Mouse (Mus musculus) gastrocnemius, postnatal 14 days (tissue): ENCODE data around the gene Xrcc5. TPM values are rescaled to one million over a fixed set of nuclear protein-coding genes. Genes with fewer than 3 reads are reported as not detected.

Experiments used
- DNase-seq: peaks from one replicate; pipeline ENCODE4 v3.0.0; 2021; ENCODE audit warnings: mixed read lengths
- intact Hi-C: fragments of 180-260 bp; cut with DNase I; formaldehyde crosslinking; loops from one replicate; pipeline ENCODE4 v1.15.1; 2025; ENCODE audit warnings: low total_unique reads
- total RNA-seq, 2 experiments: library from RNA; stranded (reverse); gene quantifications; 2 replicates each; pipeline ENCODE4 v1.2.3; 2021

Xrcc5 gene
- total RNA-seq, 2 experiments from 2014 or later: 19.3 to 20.9 TPM

DNA sequence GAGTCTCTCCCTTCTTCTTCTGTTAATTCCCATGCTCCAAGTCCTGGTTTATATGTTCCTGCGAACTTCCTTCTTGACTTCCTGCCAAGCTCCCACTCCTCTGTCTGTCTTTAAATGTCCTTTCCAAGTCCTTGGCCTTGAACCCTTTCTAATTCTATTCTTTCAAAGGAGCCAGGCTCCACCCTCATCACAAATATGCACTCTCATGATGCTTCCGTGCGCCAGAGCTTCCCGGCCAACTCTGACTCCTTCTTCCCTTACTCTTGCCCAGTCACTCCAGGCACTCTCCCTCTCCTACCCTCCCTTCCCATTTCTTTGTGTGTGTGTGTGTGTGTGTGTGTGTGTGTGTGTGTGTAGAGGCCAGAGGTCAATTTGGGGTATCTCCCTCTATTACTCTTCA is 70.9 kb downstream of the Xrcc5 start:
- intact Hi-C loops: no loop called here

DNA sequence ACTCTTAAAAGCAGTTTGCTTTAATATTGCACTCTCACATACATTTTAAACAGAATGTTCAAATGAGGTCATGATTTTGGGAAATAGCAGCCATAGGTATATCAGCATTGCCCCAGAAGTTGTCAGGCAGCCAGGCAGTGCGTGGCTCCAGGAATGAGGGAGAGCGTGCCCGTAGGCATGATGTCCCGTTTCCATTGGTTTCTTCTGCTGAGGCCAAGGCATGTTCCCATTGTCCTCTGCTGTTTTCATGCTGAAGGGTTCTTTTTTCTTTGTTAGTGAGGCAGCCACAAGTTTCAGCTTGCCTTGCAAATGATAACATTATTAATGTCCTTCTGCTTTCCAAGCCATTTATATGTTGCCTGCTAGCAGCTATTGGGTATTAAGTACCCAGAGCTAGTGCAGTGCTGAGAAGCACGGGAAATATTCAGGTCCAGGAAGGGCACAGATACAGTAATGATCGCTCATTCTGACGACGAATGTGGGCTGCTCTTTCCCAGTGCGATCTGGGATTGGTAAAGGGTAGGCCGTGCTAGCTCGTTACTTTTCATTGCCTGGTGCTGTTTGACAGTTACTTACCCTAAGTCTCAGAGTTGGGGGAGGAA is 72.6 kb downstream of the Xrcc5 start:
- intact Hi-C loops: no loop called here
- DNase-seq: no peak

More for the DNA sequence above, 70.9 kb downstream of the Xrcc5 start:
- no peak for DNase-seq

DNA sequence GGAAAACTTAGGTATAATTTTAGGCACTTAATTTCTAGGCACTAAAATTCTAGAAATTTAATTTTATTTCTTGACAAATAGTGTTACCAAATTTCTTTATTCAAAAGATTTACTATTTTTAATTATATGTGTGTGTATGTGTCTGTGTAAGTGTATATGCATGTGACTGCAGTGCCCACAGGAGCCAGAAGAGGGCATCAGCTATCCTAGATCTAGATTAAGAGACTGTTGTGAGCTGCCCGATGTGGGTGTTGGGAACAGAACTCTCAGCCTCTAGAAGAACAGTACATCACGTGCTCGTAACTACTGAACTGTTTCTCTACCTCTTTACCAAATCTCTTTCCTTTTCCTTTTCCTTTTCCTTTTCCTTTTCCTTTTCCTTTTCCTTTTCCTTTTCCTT is 73.3 kb downstream of the Xrcc5 start:
- DNase-seq: no peak
- intact Hi-C loops: no loop called here

DNA sequence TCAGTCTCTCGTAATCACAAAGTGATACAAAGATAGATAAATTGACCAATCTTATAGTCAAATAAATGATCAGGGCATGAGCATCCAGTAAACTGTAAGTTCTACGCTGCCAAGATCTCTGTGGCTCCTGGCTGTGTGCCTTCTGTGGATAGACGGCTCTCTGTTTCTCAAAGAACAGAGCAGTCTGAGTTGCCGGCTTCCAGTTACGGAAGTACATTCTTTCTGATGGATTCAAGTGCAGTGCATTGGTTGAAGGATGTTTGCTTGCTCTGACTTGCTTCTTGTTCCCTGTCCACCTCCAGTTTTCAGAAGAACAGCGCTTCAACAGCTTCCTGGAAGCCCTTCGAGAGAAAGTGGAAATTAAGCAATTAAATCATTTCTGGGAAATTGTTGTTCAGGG is 75.8 kb downstream of the Xrcc5 start:
- DNase-seq: no peak
- intact Hi-C loops: no loop called here

DNA sequence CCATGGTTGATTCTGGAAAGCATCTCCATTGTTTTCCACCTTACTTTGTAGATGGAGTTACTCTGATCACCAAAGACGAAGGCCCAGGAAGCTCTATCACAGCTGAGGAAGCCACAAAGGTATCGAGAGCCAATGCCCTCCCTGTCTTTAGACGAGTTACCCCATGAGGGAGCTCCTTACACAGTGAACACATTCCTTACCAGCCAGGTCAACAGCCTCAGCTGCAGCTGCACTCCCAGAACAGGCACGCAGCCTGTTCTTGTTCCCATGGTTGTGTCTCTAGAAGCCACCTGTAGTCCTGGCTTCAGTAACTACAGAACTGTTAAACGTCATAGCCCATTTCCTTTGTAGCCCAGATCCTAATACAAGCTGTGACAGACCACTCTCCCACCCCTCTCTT is 76.4 kb downstream of the Xrcc5 start:
- intact Hi-C loops: no loop called here
- DNase-seq: no peak

DNA sequence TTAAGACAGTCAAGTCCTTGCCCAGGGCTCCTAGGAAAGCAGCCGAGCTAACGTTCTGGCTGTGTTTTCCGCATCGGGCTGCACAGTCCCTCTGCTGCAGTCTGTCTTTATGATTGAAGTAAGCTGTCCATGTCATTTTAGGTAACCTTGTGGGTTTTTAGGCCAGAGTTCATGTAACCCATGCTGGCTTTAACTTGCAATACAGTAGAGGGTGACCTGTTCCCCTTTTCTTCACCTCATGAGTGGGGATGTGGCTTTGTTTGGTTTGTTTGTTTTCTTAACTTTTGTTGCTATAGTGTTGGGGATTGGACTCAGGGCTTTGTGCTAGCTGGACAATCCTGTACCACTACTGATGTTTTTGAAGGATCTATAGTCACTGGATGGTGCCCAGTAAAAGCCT is 83.2 kb downstream of the Xrcc5 start:
- no peak for DNase-seq
- intact Hi-C loops: no loop called here

DNA sequence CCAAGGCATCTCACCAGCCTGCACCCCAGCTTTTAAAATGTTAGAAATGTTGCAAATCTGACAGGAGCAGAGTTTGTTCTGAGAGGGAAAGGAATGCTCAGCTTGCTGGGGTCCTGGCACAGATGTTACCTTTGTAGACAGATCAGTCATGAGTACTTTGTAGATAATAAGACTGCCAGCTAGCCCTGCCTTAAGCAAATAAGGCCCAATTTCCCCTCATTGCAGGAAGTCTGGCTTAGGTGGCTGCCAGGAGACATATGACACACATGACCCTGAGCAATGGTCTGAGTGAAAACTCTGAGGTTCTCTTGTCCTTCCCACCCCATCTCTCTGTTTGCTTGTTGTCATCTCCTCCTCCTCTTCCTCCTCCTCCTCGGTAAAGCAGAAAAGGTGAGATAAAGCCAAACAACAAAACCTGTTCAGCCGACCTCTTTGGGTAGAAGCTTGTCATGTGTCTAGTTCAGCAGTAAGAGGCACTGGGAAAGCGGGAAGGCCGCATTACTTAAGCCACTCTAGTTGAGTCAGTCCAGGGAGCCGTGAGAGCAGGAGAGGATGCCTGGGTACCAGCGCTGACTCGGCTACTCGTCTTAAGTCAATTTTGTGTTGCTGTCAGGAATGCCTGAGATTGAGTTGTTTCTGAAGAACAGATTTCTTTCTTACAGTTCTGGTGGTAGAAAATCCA is 92.6 kb downstream of the Xrcc5 start:
- intact Hi-C loops: no loop called here
- no peak for DNase-seq

DNA sequence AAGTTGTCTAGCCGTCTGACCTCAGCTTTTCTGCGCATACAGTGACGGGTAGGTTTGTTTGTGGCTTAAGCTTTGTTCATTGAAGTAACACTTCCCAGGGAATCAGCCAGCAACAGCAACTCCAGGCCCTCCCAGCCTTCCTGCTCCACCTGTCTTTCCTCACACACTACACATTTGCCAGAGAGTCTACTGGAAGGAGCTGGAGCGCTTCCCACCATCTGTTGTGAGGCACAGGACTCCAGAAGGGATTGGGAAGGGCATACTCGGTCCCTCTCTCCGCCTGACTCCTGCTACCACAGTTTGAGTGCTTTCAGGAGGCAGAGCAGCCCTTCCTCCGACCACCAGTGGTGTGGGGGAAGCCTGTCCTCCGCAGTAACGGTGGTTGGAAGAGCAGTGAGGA is 93.4 kb downstream of the Xrcc5 start:
- intact Hi-C loops: no loop called here
- no peak for DNase-seq

DNA sequence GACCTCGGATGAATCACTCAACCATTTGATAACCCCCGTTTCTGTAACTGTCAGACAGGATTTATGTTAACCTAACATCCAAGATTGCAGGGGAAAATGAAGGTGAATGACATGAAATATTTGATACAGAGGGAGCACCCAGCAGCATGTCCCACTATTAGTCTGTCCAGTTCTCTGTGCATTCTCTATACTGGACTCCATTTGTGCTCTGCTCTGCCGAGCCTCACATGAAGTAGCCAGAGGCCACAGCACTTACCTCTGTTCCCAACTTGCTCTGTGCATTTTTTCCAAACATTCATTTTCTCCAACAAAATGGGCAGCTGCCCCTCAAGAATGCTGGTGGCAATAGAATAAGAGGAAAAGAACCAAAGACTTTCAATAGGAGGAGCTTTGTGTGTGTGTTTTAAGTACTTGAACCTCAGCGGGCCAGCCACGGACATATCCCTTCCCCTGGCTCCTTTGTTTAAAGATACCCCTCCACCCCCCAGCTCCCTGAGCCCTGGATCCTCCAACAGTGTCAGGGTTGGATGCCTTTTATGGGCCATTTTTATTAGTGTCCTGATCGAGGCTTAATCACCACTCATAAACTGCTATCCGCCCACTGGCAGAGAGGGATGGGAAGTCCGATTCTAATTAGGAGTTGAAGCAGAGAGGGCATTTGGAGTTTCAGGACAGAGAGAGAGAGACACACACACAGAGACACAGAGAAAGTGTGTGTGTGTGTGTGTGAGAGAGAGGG is 94.3 kb downstream of the Xrcc5 start:
- DNase-seq: no peak
- intact Hi-C loops: no loop called here

DNA sequence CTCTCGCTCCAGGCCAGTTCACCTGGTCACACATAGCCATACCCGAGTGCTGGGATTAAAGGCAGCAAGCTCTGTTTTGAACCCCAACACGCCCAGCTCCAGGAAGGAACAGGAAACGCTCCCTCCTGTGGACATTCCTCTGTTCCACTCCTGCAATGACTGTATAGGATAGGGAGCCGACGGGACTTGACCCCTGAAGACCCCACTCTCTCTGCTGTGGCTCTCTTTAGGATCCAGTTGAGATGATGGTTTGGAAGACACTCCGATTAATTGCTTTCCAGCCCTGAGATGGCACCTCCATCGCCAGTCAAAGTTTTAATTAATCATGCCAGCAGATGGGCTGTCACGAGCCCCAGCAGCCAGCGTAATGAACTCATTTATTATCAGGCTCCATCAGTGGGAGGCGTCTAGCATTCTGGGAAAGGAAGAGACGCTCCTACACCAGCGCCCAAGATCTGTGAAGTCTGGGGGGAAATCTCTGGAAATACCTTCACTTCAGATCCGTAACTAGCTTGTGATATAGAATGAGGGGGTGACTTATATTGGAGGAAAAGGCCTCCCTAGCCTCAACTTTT is 99.4 kb downstream of the Xrcc5 start:
- no peak for DNase-seq
- intact Hi-C loops: no loop called here

DNA sequence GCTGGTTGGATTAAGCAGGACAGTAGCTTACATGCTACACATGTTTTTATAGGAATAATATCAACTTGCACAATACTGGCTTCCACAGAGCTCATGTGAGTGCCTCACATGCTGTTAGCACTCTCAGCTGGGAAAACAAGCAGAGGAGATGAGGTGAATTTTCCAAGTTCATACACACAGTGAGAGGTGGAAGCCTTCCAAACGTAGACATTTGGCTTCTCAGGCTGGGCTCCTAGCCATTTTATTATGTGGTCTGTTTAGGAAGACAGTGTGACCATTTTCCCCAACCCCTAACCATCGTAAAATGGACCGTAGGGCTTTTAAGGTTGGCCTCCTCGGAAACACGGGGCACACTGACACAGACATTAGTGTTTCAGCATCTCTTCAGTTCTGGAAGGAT is 102.7 kb downstream of the Xrcc5 start:
- intact Hi-C loops: no loop called here
- DNase-seq: no peak

DNA sequence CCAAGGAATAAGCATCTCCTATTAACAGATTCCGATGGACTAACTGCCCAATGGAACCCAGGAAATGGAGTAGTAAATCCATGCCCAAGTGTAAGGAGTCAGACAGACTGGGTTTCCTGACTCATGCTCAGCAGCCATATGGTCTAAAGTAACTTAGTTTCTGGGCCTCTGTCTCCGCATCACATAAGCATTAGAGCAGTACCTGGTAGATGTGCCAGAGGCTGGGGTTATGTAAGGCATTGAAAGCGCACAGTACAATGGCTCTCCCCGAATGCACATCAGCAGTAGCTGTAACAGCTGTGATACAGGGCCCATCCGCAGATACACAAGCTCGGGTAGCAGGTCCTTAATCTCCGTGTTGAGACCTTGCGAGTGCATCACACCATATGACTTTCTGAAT is 103.9 kb downstream of the Xrcc5 start:
- intact Hi-C loops: no loop called here
- no peak for DNase-seq

DNA sequence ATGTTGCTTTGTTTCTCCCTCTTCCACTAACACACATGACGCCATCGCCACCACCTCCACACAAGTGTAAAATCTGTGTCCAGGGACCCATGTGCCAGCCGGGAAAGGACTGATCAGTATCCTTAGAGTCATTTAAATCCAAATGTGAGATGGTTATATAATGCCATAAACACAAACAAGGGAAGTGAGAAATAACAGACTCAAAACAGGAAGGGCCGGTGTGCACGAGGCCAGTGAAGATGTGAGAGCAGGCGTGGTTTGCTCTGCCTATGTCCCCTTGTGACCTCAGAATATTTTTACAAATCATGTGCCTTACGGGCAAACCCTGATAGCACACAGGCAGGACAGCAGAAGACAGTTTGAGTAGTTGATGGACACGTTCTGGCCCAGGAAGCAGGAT is 106.0 kb downstream of the Xrcc5 start:
- intact Hi-C loops: no loop called here
- no peak for DNase-seq

DNA sequence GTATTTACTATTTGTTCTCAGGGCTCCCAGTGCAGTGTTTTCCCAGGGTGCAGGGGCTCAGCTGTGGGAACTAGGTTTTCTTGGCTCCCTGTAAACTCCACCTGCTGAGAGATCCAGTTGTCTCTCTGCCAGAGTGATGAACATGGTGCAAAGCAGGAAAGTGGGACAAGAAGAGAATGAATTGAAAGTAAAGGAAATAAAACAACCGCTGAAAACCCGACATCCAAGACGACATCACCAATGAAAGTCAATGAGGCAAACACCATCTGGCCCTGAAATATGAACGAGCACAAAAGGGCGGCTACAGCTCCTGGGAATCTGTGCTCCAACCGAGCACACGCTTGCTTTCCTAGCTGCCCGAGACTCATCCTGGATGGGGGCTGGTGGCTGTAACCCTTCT is 106.9 kb downstream of the Xrcc5 start:
- no peak for DNase-seq
- intact Hi-C loops: no loop called here

DNA sequence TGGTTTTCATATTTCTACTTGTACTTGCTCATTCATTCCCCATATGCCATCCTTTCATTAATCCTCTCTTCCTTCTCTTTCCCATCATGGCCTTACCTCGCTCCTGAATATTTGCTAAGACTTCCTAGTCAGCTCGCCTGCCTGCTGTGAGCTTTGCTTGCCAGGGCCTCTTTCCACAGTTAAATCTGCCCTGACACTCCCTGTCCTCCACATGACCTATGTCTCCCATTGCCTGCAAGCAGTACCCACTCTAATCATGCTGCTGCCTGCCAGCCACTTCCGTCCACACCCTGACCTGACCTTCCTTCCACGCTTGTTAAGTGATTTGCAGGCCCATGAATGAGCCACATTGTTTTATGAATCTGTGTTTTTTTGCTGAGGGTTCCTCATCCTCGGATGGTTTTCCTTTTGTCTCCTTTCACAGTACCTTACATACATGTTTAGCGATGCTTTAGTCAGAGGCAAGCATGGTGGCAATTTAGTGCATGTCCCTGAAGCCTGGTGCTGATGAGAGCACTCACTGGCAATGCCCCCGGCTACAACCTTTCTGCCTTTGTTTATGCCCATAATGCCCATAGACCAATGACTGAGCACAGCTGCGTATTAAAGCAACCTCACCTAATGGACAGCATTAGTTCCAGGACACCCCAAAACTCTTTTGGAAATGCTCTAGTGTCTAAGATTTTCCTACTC is 107.5 kb downstream of the Xrcc5 start:
- intact Hi-C loops: no loop called here
- DNase-seq: no peak

DNA sequence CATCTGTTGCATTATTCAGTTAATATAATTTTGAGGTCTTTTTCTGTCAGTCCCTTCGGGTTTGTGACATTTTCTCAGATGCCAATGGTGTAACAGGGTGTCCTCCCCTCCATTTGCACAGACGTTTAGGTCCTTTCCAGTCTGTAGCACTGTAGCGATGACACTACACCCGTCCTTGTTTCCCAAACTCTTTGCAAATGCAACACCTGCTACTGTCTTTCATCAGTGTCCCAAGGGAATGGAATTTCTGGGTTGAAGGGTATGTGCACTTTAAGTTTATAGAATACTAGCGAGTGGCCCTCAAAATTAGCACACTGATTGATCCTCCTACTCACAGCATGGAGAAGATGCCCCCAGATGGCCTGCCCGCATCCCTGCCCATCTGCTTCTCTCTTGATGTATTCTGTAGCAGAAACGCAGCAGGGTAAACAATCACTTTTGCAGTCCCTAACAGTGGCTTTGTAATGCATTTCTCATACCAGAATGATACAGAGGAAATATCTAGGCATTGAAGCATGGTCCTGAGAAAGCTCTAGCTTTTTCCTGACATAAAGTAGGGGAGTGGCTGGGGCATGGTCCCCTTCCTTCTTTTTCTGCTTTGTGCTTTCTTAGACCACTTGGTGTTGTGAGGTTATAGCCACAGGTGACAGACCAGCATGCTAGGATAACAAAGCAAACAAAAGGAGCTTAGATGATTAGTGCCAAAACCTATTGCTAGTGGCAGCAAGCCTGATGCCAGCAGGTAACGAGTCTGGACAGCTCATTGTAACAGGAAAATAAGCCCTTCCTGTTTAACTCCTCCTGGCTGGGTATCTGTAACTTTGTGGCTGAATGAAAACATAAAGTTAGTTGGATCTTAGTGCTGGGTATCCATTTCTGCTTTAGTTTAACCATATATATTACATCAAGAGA is 111.8 kb downstream of the Xrcc5 start:
- intact Hi-C loops: no loop called here
- DNase-seq: no peak

DNA sequence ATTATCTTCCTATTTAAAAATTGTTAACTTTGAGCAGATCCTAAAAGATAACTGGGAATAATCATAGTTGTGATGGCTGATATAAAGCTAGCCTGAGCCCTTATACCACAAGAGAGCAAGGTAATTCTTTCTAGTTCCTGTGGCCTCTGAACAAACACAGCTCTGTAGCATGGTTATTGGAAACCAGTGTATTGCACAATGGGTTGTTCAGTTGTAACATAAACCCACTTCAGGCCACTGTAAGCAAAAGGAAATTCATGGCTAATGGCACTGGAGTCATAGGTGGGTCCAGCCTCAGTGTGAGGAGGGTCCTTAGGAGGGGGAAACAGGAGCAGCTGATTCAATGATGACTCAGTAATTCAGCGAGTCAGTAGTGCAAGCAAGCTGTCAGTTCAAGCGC is 113.0 kb downstream of the Xrcc5 start:
- DNase-seq: no peak
- intact Hi-C loops: no loop called here

DNA sequence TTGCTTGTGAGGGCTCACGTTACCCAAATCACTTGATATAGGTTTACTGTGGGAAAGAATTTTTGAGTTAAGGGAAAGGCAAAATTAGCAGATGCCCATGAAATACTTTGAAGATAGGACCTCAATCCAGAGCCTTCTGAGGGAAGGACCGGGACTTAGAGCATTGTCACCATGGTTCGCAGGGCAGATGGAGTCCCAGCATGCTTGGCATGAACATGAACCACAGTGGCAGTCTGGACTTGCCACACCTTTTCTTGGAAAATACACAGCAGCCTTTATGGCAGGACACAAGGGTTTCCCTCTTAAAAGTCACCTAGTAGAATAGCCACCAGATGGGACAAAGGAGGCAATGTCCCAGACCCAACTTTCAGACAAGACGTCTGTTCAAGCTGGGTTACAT is 114.9 kb downstream of the Xrcc5 start:
- no peak for DNase-seq
- intact Hi-C loops: no loop called here

DNA sequence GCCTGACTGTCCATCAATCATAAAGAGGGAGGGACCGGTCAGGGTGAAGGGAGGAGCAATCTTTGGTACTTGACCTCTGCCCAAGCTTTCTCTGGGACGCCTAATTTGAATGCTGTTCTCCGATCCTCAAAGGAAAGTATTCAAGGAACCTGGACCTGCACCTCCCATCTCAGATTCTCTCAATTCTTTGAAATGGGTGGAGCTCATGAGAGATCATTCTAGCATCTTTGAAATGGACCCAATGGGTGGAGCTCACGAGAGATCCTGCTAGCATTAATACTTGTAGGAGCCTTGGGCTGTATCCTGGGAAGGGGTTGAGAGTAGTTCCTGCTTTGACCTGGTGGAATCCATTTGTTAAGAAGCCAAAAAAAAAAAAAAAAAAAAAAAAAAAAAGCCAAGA is 119.2 kb downstream of the Xrcc5 start:
- intact Hi-C loops: no loop called here
- no peak for DNase-seq
